Mouse (Mus musculus) regulatory T cell (primary cell): ENCODE results near the gene Parg.

Experiments used
- in situ Hi-C: fragments of 300-600 bp; cut with MboI, MseI; formaldehyde crosslinking; loops from one replicate; pipeline ENCODE4 v1.15.1; 2025; ENCODE audit warnings: high pct_unique_total_duplicates

The Parg gene

GRCm38 (mm10) chr14:32311381-32312035 lies 109.8 kb downstream of the Parg start:
- in situ Hi-C loops, result no loop called here

GRCm38 (mm10) chr14:32317822-32318221 lies 116.1 kb downstream of the Parg start:
- in situ Hi-C loops, result no loop called here

DNA sequence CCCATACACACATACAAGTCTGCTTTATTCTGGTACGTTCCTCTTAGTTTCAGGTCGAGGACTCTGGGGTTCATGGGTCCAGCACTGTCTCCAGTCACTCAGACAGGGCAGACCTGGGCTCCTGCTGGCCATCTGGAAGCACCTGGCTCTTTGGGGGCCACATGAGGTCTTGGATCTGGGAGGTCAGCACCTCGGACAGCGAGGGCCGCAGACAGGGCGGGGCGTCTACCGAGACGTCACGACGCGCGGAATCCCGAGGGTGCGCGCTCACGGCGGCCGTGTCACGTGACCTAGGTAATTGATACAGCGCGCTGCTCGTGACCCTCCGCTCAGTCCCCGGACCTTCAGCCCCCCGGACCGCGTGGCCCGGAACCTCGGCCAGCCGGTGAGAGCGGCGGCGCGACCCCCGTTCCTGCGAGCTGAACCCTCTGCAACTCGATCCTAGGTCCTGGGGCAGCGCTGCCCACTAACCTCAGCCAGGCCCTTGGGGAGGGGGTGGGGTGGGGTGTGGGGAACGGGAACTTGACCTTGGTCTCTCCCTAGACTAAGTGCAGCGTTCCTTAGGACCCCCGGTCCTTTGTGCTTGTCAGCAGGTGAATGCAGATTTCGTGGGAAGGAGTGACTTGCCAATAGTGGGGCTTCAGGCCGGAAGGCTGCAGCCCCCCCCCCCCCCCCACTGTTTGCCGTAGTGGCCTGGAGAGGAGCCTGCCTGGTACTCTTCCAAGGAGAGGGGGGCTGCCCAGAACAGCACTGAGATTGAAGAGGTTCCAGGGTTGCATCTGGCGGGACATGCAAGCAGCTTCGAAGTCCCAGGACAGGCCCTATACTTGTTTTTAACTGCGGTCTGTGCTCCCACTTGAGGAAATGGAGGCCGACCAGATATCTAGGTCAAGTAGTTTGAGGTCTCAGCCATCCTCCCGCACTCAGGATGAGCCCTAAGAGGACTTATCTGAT lies 120.3 kb downstream of the Parg start, which contains the start of gene Ogdhl:
Gene Ogdhl (plus strand): TSS at position 288 of the 954 bp plus-strand sequence.
- in situ Hi-C loops, result no loop called here

DNA sequence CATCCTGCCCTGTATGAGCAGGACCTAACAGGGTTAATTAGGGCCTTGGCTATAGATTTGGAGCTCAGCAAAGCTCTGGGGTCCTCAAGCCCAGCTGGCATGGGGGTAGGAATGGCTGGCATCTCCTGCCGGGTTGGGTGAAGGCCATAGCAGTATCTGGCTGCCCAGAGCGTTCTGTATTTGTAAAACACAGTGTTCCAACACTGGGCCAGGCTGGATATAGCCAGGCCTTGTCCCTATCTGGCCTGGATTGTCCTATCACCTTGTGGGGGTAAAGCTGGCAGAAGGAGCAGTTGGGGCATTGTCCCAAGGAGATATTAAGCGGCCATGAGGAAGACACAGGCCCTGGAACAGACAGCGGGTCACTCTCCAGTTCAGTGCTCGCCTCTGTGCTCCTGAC lies 121.5 kb downstream of the Parg start:
- in situ Hi-C loops, result no loop called here

DNA sequence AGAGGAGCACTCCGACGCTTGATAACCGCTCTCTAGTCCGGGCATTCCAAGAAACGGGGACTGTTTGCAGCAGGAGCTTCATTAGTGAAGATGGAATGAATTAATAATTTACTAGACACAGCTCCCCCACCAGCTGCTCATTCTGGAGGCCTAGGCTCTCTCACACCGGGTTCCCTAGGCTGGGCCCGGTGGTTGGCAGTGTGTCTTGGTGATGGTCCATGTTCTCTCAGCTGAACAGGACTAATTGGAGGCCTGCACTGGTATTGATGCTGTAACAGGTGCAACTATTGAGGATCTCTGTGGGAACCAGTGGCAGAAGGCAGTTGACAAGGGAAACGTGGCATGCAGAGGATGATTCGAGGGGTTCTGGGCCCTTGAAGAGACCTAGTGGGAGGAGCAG lies 125.6 kb downstream of the Parg start:
- in situ Hi-C loops, result no loop called here

DNA sequence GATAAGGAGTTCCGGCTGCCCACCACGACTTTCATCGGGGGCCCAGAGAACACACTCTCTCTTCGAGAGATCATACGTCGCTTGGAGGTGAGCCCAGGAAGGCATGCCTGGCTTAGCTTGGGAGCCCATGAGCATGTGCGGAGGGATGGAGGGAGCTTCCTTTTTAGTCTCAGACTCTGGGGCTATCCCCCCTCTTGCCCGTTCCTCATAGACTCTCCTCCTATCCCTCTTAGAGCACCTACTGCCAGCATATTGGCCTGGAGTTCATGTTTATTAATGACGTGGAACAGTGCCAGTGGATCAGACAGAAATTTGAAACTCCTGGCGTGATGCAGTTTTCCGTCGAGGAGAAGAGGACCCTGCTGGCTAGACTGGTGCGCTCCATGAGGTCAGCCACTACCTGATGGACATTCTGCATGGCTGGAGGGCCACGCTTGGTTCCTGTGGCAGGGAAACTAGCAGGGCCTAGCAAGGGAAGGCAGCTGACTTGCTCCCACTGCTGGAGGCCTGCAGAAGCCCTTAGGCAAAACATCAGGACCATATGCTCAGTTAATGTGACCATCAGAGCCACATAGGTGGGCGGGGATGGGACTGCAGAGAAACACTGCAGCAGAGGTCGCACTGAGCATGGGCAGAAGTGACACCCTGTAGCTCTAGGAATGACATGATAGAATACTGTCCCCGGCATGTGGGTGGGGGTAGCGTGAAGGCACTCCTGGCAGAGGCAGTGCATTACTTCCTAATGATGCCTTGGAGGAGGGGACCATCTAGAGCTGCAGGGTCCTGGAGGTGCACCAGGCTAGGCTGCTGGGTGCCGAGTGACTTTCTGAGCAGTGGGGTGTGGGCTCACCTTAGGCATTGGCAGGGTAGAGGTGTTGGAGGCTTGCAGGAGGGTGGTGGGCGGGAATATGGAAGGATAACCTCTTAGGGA lies 131.0 kb downstream of the Parg start:
- in situ Hi-C loops, result no loop called here

GRCm38 (mm10) chr14:32336021-32336420 lies 134.3 kb downstream of the Parg start:
- in situ Hi-C loops, result no loop called here

GRCm38 (mm10) chr14:32336547-32336946 lies 134.8 kb downstream of the Parg start:
- in situ Hi-C loops, result no loop called here

GRCm38 (mm10) chr14:32341823-32342222 lies 140.1 kb downstream of the Parg start:
- in situ Hi-C loops, result no loop called here

DNA sequence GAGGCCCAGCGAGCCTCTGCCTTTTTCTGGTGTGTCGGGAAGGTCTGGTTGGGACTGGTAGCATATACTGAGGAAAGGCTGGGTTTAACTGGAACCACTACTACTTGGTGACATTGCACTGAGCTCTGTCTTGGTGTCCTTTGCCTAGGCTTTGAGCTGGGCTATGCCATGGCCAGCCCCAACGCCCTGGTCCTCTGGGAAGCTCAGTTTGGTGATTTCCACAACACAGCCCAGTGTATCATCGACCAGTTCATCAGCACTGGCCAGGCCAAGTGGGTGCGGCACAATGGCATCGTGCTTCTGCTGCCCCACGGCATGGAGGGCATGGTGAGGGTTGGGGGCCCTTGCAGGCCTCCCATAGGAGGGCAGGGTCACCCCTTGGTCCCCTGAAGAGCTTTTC lies 142.4 kb downstream of the Parg start:
- in situ Hi-C loops, result no loop called here

- in situ Hi-C loops, result no loop called here
Measured at GRCm38 (mm10) chr14:32344694-32345093, 142.9 kb downstream of the Parg start.
